Mouse (Mus musculus): ENCODE data around the gene Tgfbrap1.
"Not testable (repeated sequence)": the region's sequence is repeated elsewhere in the genome, so short reads cannot be mapped to it uniquely, and the experiment has no call there.

The Tgfbrap1 gene

GRCm38 (mm10) chr1:43098031-43098984 lies at the start of gene Tgfbrap1, which contains the start of gene AI597479:
TSS of gene Tgfbrap1 (minus strand) at chr1:43098637.
TSS of gene AI597479 (plus strand) at chr1:43098710.
- peak; percentile 94 for DNase-seq

GRCm38 (mm10) chr1:43147474-43147873 lies 49.0 kb upstream of the Tgfbrap1 start:
- DNase-seq: no peak

GRCm38 (mm10) chr1:43145388-43145787 lies 47.0 kb upstream of the Tgfbrap1 start:
- no peak for DNase-seq

GRCm38 (mm10) chr1:43144338-43144906 lies 46.0 kb upstream of the Tgfbrap1 start:
- no peak for DNase-seq

- no peak for DNase-seq
These were observed 45.4 kb upstream of the Tgfbrap1 start for GRCm38 (mm10) chr1:43143791-43144190.

- DNase-seq: peak in 1 of 2 experiments; percentile 29
These were observed 44.8 kb upstream of the Tgfbrap1 start for GRCm38 (mm10) chr1:43143284-43143683.

- DNase-seq: no peak
These were observed 44.4 kb upstream of the Tgfbrap1 start for GRCm38 (mm10) chr1:43142849-43143248.

GRCm38 (mm10) chr1:43141555-43141961 lies 43.1 kb upstream of the Tgfbrap1 start:
- peak in 1 of 2 experiments; percentile 35 for DNase-seq

- peak; percentile 67 to 86 for DNase-seq
These were observed 41.3 kb upstream of the Tgfbrap1 start for GRCm38 (mm10) chr1:43139587-43140266.

- DNase-seq: no peak
These were observed 39.9 kb upstream of the Tgfbrap1 start for GRCm38 (mm10) chr1:43138268-43138812.

GRCm38 (mm10) chr1:43137334-43137733 lies 38.9 kb upstream of the Tgfbrap1 start:
- no peak for DNase-seq

GRCm38 (mm10) chr1:43136488-43137029 lies 38.1 kb upstream of the Tgfbrap1 start:
- not testable (repeated sequence) for DNase-seq

- DNase-seq: no peak
These were observed 33.2 kb upstream of the Tgfbrap1 start for GRCm38 (mm10) chr1:43131591-43131990.

GRCm38 (mm10) chr1:43130219-43130981 lies 32.0 kb upstream of the Tgfbrap1 start:
- no peak for DNase-seq

- DNase-seq: no peak
These were observed 29.6 kb upstream of the Tgfbrap1 start for GRCm38 (mm10) chr1:43127820-43128610.

- DNase-seq: no peak
These were observed 28.8 kb upstream of the Tgfbrap1 start for GRCm38 (mm10) chr1:43127196-43127595.

- no peak for DNase-seq
These were observed 26.3 kb upstream of the Tgfbrap1 start for GRCm38 (mm10) chr1:43124726-43125125.

GRCm38 (mm10) chr1:43122616-43123015 lies 24.2 kb upstream of the Tgfbrap1 start:
- no peak for DNase-seq

- no peak for DNase-seq
These were observed 22.5 kb upstream of the Tgfbrap1 start for GRCm38 (mm10) chr1:43120950-43121349.

- DNase-seq: no peak
These were observed 19.0 kb upstream of the Tgfbrap1 start for GRCm38 (mm10) chr1:43117435-43117834.

- DNase-seq: peak; percentile 39 to 56
These were observed 14.4 kb upstream of the Tgfbrap1 start for GRCm38 (mm10) chr1:43112882-43113281.

Measured in lung, postnatal 4 days (tissue).